In the genomic region with DNA sequence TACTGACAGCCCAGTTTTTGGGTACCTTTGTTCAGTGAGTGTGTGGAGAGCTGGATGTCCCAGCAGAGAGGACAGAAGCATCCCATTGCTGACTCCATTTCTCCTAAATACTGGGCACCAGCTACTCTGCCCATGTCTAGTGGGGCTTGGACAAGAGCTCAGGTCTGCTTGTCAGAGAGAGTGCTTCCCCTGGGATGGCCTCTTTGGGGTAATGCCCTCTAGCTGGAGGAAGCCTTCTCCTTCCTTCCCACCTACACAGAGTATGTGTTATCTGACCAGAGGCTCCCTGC, we compare ENCODE assay signal across 21 mouse cellular contexts. TPM values are rescaled to one million over a fixed set of nuclear protein-coding genes. Genes with fewer than 3 reads are reported as not detected.
DNase-seq lines count a peak whose midpoint lies in the region; ATAC-seq lines count a peak whose summit lies in the region.
"Had no signal": no experiment of that assay in that cellular context is flagged by ENCODE, and none has a peak within 500 bp of the region (broad histone marks: within the 10 kb centered on the region; RNA-seq: fewer than 3 reads in every experiment).

No protein-coding gene starts in this region.

- H3K4me2 ChIP-seq in limb, embryonic 12.5 days: no peak overlapping the region
- H3K4me2 ChIP-seq: hindbrain, embryonic 12.5 days had no signal

- intact Hi-C loops in heart, postnatal 36 days (cut with DNase I): no loop called here

- 0 out of 2 replicates have a peak, but pooled peaks have one; percentile 3 for ATAC-seq in limb, embryonic 12.5 days (ENCODE audit: insufficient number of reproducible peaks, insufficient read depth, low FRiP score, low TSS enrichment, low read depth)
- ATAC-seq in monocyte, adult 5-6 weeks (replicated peaks; ENCODE audit: insufficient number of reproducible peaks, low FRiP score, low TSS enrichment, poor library complexity, severe bottlenecking): no peak
- ATAC-seq: forebrain, embryonic 16.5 days; inflammation-experienced regulatory T-cells, adult 6 months; intestine, postnatal 0 days had no signal

- no peak overlapping the region for H3K9ac ChIP-seq in limb, embryonic 12.5 days (replicated peaks)
- H3K9ac ChIP-seq: embryonic facial prominence, embryonic 15.5 days; forebrain, embryonic 12.5 days; heart, embryonic 13.5 days; hindbrain, embryonic 12.5 days had no signal

- H3K27ac ChIP-seq in limb, embryonic 12.5 days: no peak overlapping the region
- H3K27ac ChIP-seq: embryonic facial prominence, embryonic 15.5 days; forebrain, embryonic 12.5 days; gastrocnemius, adult 2 months; heart, embryonic 13.5 days; hindbrain, embryonic 12.5 days had no signal

- H3K36me3 ChIP-seq in limb, embryonic 12.5 days: no peaks in the 10 kb centered on the region
- H3K36me3 ChIP-seq: embryonic facial prominence, embryonic 15.5 days; forebrain, embryonic 12.5 days; heart, embryonic 13.5 days; hindbrain, embryonic 12.5 days had no signal

- peaks cover 22% of the 10 kb centered on the region for H3K27me3 ChIP-seq in limb, embryonic 12.5 days

- peak; percentile 41 for DNase-seq in cerebellum, adult 8-10 months
- no peak for DNase-seq in cerebellum, adult 11 months
- peak; percentile 57 for DNase-seq in heart, adult 11 months
- DNase-seq in heart, postnatal 36 days: no peak
- peak; percentile 10 for DNase-seq in urinary bladder, adult 2 months (ENCODE audit: low spot score)
- DNase-seq in urinary bladder, postnatal 36 days (ENCODE audit: low spot score in 2 of 2): no peak
- DNase-seq: adrenal gland, adult 8-10 months; gastrocnemius, adult 2 months; gastrocnemius, postnatal 25 days; heart, postnatal 4 days had no signal

- H3K4me3 ChIP-seq in limb, embryonic 12.5 days (replicated peaks): no peak overlapping the region
- H3K4me3 ChIP-seq: erythroblast, embryonic 14.5 days; forebrain, embryonic 12.5 days; gastrocnemius, adult 2 months; heart, embryonic 13.5 days; hindbrain, embryonic 12.5 days had no signal

- peaks cover 40% of the 10 kb centered on the region for H3K4me1 ChIP-seq in limb, embryonic 12.5 days (replicated peaks)

- H3K9me3 ChIP-seq in limb, embryonic 12.5 days: no peaks in the 10 kb centered on the region
- H3K9me3 ChIP-seq: embryonic facial prominence, embryonic 15.5 days; forebrain, embryonic 12.5 days; heart, embryonic 13.5 days; hindbrain, embryonic 12.5 days had no signal

RNA-seq across cellular contexts. Expression of a gene that starts 1.5 kb away (rescaled TPM):
- total RNA-seq in heart, postnatal 36 days (2021): 1 to 10 TPM in 1 of 2 experiments, under 1 TPM in 1; 0.97 to 1.5 TPM
- 0.66 and 1.6 TPM in 2 replicates for polyA plus RNA-seq in urinary bladder, adult 2 months (2012; rRNA removed)
- polyA plus RNA-seq in limb, embryonic 12.5 days (2016; fragmentation: Nextera tagmentation; extraction: Ambion mirVana): 2.3 and 2.7 TPM in 2 replicates
- 62.1 to 93.8 TPM (median 74.6 TPM) in 3 replicates for total RNA-seq in monocyte, adult 5-6 weeks (2017)
- total RNA-seq: gastrocnemius, postnatal 25 days; granulocyte monocyte progenitor cell, adult 5-6 weeks had no signal
- polyA plus RNA-seq: erythroblast, embryonic 14.5 days had no signal

RNA-seq across cellular contexts. Expression of a gene that starts 42.0 kb away (rescaled TPM):
- 10 to 100 TPM; 10.7 to 12.2 TPM for total RNA-seq in heart, postnatal 36 days (2021)
- polyA plus RNA-seq in urinary bladder, adult 2 months (2012; rRNA removed): 13.0 and 13.5 TPM in 2 replicates
- 17.5 and 18.5 TPM in 2 replicates for polyA plus RNA-seq in limb, embryonic 12.5 days (2016; fragmentation: Nextera tagmentation; extraction: Ambion mirVana)
- 12.2 to 24.3 TPM (median 13.7 TPM) in 3 replicates for total RNA-seq in monocyte, adult 5-6 weeks (2017)
- polyA plus RNA-seq: erythroblast, embryonic 14.5 days had no signal

Comparison
In these comparisons a context has a peak if more than half of its experiments do, and no peak if none do; other contexts are left out.
1. DNase-seq: peak in cerebellum, adult 8-10 months (single experiment), heart, adult 11 months (single experiment) and urinary bladder, adult 2 months (single experiment); none in cerebellum, adult 11 months (single experiment), heart, postnatal 36 days (0 of 2) and urinary bladder, postnatal 36 days (0 of 2).
2. RNA of a gene that starts 1.5 kb away (total RNA-seq): 62.1 to 93.8 TPM in monocyte, adult 5-6 weeks; 0.97 to 1.5 TPM in heart, postnatal 36 days; every median in the first group is over 10 times any median in the second.